Mouse (Mus musculus): Measurements from ENCODE around the gene Wfdc15b.
"Not testable (repeated sequence)": the region's sequence is repeated elsewhere in the genome, so short reads cannot be mapped to it uniquely, and the experiment has no call there.

GRCm38 (mm10) chr2:164256540-164256939, 35.1 kb upstream of the Wfdc15b start, which contains the start of gene Svs3b:
- TF ChIP-seq POLR2A, CTCF (IDR thresholded peaks at IDR 0.05; ENCODE audit: extremely low read depth, insufficient read depth, low read length): not testable (repeated sequence)
